Mouse (Mus musculus) heart, adult 2 months (tissue): ENCODE results near the gene Zswim8.

Experiments used
- CTCF ChIP-seq: fragments of 200-600 bp; IDR thresholded peaks from 2 replicates; pipeline ENCODE4 v1.8.1; 2022; ENCODE audit warnings: antibody characterized with exemption, mild to moderate bottlenecking, moderate library complexity
- EP300 ChIP-seq: fragments of 200-500 bp; IDR thresholded peaks from 2 replicates; pipeline ENCODE4 v1.6.1; 2011; ENCODE audit warnings: low read depth, low read length, control low read depth; ENCODE audit not compliant: insufficient read depth
- POLR2A ChIP-seq: fragments of 200-500 bp; IDR thresholded peaks from 2 replicates; pipeline ENCODE4 v1.6.1; 2011; ENCODE audit warnings: mild to moderate bottlenecking, low read depth, low read length, control low read depth; ENCODE audit not compliant: insufficient read depth

DNA sequence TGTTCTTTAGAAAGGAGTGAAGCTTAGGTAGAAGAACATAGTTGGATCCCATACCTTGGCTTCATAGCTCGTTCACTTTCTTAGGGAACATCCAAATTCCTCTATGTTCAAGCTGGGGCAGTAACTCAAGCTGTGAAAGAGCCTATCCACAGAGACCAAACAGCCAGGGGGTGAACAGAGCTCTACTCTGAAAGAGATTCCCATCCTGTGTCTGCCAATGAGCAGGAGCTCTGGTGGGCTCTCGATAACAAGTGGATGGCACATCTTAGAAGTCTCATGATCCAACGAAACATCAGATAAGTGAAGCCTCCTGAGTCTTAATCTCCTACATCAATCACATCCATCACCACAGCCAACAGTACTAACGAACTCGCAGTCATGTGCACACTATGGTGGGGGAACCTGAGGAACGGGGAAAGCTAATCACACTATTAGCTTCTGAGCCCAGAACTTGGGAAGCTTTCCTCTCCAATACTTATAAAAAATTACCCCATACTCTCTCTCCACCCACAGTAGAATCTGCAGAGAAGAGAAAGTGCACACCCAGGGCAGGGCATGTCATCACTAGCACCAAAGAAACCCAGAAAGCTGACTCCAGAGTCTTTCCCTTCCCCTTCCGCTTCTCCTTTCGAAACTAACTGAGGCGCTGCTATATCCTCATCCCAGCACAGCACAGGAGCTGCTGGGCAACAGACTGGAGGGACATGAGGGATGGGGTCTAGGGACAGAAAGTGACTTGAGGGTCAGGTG is 23.7 kb downstream of the Zswim8 start:
- TF ChIP-seq EP300: no peak
- no peak for TF ChIP-seq CTCF
- no peak for TF ChIP-seq POLR2A
